Comparison of ENCODE assay signal across 8 mouse cellular contexts in genomic region chr12:109453065-109453997, GRCm38 (mm10). TPM values are rescaled to one million over a fixed set of nuclear protein-coding genes. Genes with fewer than 3 reads are reported as not detected.
DNase-seq lines count a peak whose midpoint lies in the region; ATAC-seq lines count a peak whose summit lies in the region.

No protein-coding gene starts in this region.

- H3K27ac ChIP-seq in hindbrain, embryonic 11.5 days (ENCODE audit: low read depth, low read length): peak overlapping the region; percentile 58; the same call in 1 of the 2 replicates

- 1% methylated on average over 72 of the region's 96 CpGs for WGBS in hindbrain, embryonic 11.5 days

- ATAC-seq in hindbrain, embryonic 11.5 days (ENCODE audit: low FRiP score): peak; percentile 13; the same call in 1 of the 2 replicates

- H3K9me3 ChIP-seq in hindbrain, embryonic 11.5 days (ENCODE audit: control insufficient read depth, low read length): no peaks in the 10 kb centered on the region

- peak overlapping the region; percentile 81 for H3K4me2 ChIP-seq in hindbrain, embryonic 11.5 days (replicated peaks; ENCODE audit: low read depth, low read length)

- peaks cover 71% of the 10 kb centered on the region for H3K27me3 ChIP-seq in hindbrain, embryonic 11.5 days (ENCODE audit: control insufficient read depth, insufficient read depth, low read length)

- H3K4me1 ChIP-seq in hindbrain, embryonic 11.5 days (replicated peaks; ENCODE audit: control insufficient read depth, insufficient read depth, low read length): peaks cover 37% of the 10 kb centered on the region

- H3K36me3 ChIP-seq in hindbrain, embryonic 11.5 days (ENCODE audit: control insufficient read depth, insufficient read depth, low read length): no peaks in the 10 kb centered on the region

- peak overlapping the region; percentile 56 for H3K9ac ChIP-seq in hindbrain, embryonic 11.5 days (ENCODE audit: low read depth, low read length)

- peak; percentile 45 to 66 for DNase-seq in kidney, postnatal 4 days
- DNase-seq in kidney, adult 9 months: no peak
- DNase-seq in brain, adult 2 months (ENCODE audit: low read depth, low spot score): peak; percentile 24
- DNase-seq in hindbrain, embryonic 11.5 days (ENCODE audit: low spot score): peak; percentile 69
- peak; percentile 60 for DNase-seq in mesoderm, embryonic 11.5 days (ENCODE audit: low read depth, low spot score)
- DNase-seq in cerebellum, adult 9-10 months: no peak
- no peak for DNase-seq in ovary, adult 18-20 months (ENCODE audit: low spot score)
- DNase-seq in T-cell, adult 2 months (ENCODE audit: low spot score): no peak

- peak overlapping the region; percentile 47 for H3K4me3 ChIP-seq in hindbrain, embryonic 11.5 days (ENCODE audit: low read depth, low read length)

RNA-seq across cellular contexts. Expression of gene Dlk1, which starts 0.7 kb away (rescaled TPM):
- polyA plus RNA-seq in hindbrain, embryonic 11.5 days (2014; fragmentation: Nextera tagmentation; extraction: Ambion mirVana): 77.7 and 84.4 TPM in 2 replicates

Comparison
In these comparisons a context has a peak if more than half of its experiments do, and no peak if none do; other contexts are left out.
1. DNase-seq: peak in kidney, postnatal 4 days (2 of 2), brain, adult 2 months (single experiment), hindbrain, embryonic 11.5 days (single experiment) and mesoderm, embryonic 11.5 days (single experiment); none in kidney, adult 9 months (single experiment), cerebellum, adult 9-10 months (single experiment), ovary, adult 18-20 months (single experiment) and T-cell, adult 2 months (single experiment).